ENCODE assay signal across 8 mouse cellular contexts in the genomic region with DNA sequence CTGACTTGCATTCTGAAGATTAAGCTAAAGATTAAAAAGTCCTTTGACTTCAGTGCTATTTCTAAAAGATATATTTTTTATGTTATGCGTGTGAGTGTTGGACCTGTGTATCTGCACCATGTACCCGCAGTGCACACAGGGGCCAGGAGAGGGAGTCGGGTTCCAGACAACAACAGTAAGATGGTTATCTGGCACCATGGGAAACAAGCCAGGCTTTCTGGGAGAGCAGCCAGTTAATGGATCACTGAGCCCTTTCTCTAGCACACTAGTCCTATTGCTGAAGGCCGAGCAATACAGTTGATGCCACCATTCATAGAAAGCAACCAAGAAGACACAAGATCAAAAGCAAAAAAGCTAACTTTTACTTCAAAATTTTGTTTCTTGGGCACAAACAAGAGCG.
DNase-seq lines count a peak whose midpoint lies in the region; ATAC-seq lines count a peak whose summit lies in the region.

No protein-coding gene starts in this region.

- intact Hi-C loops in left cerebral cortex, postnatal 4 days (cut with DNase I) = no loop called here

- WGBS in neural tube, embryonic 13.5 days = 87% methylated on average over 5 of the region's 5 CpGs
- WGBS in hindbrain, embryonic 15.5 days = 76% methylated on average over 5 of the region's 5 CpGs

- no peaks in the 10 kb centered on the region for H3K27me3 ChIP-seq in neural tube, embryonic 13.5 days
- no peaks in the 10 kb centered on the region for H3K27me3 ChIP-seq in hindbrain, embryonic 15.5 days

- no peak overlapping the region for H3K4me3 ChIP-seq in neural tube, embryonic 13.5 days
- H3K4me3 ChIP-seq in hindbrain, embryonic 15.5 days = no peak overlapping the region

- peak; percentile 65; the same call in 1 of the 2 replicates for ATAC-seq in neural tube, embryonic 13.5 days (ENCODE audit: low read depth)
- peak; percentile 78 for ATAC-seq in hindbrain, embryonic 15.5 days (ENCODE audit: low FRiP score, low read depth)

- H3K9me3 ChIP-seq in neural tube, embryonic 13.5 days = no peaks in the 10 kb centered on the region
- H3K9me3 ChIP-seq in hindbrain, embryonic 15.5 days = no peaks in the 10 kb centered on the region

- no peaks in the 10 kb centered on the region for H3K36me3 ChIP-seq in neural tube, embryonic 13.5 days
- no peaks in the 10 kb centered on the region for H3K36me3 ChIP-seq in hindbrain, embryonic 15.5 days

- no peak overlapping the region for H3K4me2 ChIP-seq in neural tube, embryonic 13.5 days
- H3K4me2 ChIP-seq in hindbrain, embryonic 15.5 days = no peak overlapping the region

- no peak overlapping the region for H3K27ac ChIP-seq in neural tube, embryonic 13.5 days (replicated peaks)
- H3K27ac ChIP-seq in hindbrain, embryonic 15.5 days (replicated peaks) = no peak overlapping the region

- 0 out of 2 replicates have a peak, but pooled peaks cover 4% of the 10 kb centered on the region for H3K4me1 ChIP-seq in neural tube, embryonic 13.5 days (replicated peaks)
- no peaks in the 10 kb centered on the region; the same call in 1 of the 2 replicates for H3K4me1 ChIP-seq in hindbrain, embryonic 15.5 days (replicated peaks)

- DNase-seq in neural tube, embryonic 10.5 days (ENCODE audit: extremely low spot score, low spot score) = no peak
- peak; percentile 20 for DNase-seq in WW6 (ENCODE audit: low read depth, low spot score)
- DNase-seq in cerebellum, postnatal 10 days = peak; percentile 91 to 92
- DNase-seq in left cerebral cortex, postnatal 4 days = peak; percentile 87
- DNase-seq in right cerebral cortex, postnatal 10 days (ENCODE audit: low spot score in 2 of 2) = peak; percentile 72 to 80
- DNase-seq in heart, adult 11 months = no peak

- no peak overlapping the region for H3K9ac ChIP-seq in neural tube, embryonic 13.5 days
- no peak overlapping the region for H3K9ac ChIP-seq in hindbrain, embryonic 15.5 days

Comparison
In these comparisons a context has a peak if more than half of its experiments do, and no peak if none do; other contexts are left out.
1. DNase-seq: peak in WW6 (single experiment), cerebellum, postnatal 10 days (2 of 2), left cerebral cortex, postnatal 4 days (single experiment) and right cerebral cortex, postnatal 10 days (2 of 2); none in neural tube, embryonic 10.5 days (single experiment) and heart, adult 11 months (single experiment).